8 mouse cellular contexts compared by ENCODE assay signal in genomic region chr5:63811819-63812508, GRCm38 (mm10). TPM values are rescaled to one million over a fixed set of nuclear protein-coding genes. Genes with fewer than 3 reads are reported as not detected.
DNase-seq lines count a peak whose midpoint lies in the region; ATAC-seq and TF ChIP-seq lines count a peak whose summit lies in the region.

TSS of gene 0610040J01Rik (plus strand) at chr5:63812363.

- no peaks in the 10 kb centered on the region for H3K36me3 ChIP-seq in G1E (replicated peaks)
- no peaks in the 10 kb centered on the region for H3K36me3 ChIP-seq in hindbrain, embryonic 10.5 days
- no peaks in the 10 kb centered on the region for H3K36me3 ChIP-seq in lung, embryonic 14.5 days (ENCODE audit: insufficient read depth)

- H3K9me3 ChIP-seq in G1E (replicated peaks) = peaks cover 17% of the 10 kb centered on the region
- peaks cover 5% of the 10 kb centered on the region; the same call in 1 of the 2 replicates for H3K9me3 ChIP-seq in hindbrain, embryonic 10.5 days
- no peaks in the 10 kb centered on the region for H3K9me3 ChIP-seq in lung, embryonic 14.5 days (ENCODE audit: low read depth, low read length)

- peak within 1 kb of the TSS; percentile 53 for H3K9ac ChIP-seq in lung, embryonic 14.5 days

- no peaks in the 10 kb centered on the region for H3K4me1 ChIP-seq in G1E (ENCODE audit: insufficient read depth, low read depth, low read length)
- no peaks in the 10 kb centered on the region for H3K4me1 ChIP-seq in cerebellum, adult 2 months (ENCODE audit: control insufficient read depth, insufficient read depth, low read length)
- peaks cover 9% of the 10 kb centered on the region; the same call in 1 of the 2 replicates for H3K4me1 ChIP-seq in hindbrain, embryonic 10.5 days (replicated peaks)
- 0 out of 2 replicates have a peak, but pooled peaks cover 5% of the 10 kb centered on the region for H3K4me1 ChIP-seq in lung, embryonic 14.5 days (ENCODE audit: insufficient read depth)

- TF ChIP-seq CTCF in G1E (IDR thresholded peaks at IDR 0.05; ENCODE audit: low read depth, low read length) = no peak
- TF ChIP-seq CTCF in cerebellum, adult 2 months (IDR thresholded peaks at IDR 0.05; ENCODE audit: borderline replicate concordance, insufficient read depth, low read depth, low read length) = peak; percentile 43; the same call in 1 of the 2 replicates
- peak; percentile 84 for TF ChIP-seq CTCF in lung, embryonic 14.5 days (IDR thresholded peaks at IDR 0.05; ENCODE audit: low read depth)

- 3% methylated on average over 42 of the region's 42 CpGs for WGBS in cerebellum, adult 2 months
- 3% methylated on average over 42 of the region's 42 CpGs for WGBS in hindbrain, embryonic 10.5 days
- WGBS in lung, embryonic 14.5 days = 3% methylated on average over 42 of the region's 42 CpGs

- peak within 1 kb of the TSS; percentile 93 for H3K4me2 ChIP-seq in lung, embryonic 14.5 days

- no peak for TF ChIP-seq POLR2A in cerebellum, adult 2 months (IDR thresholded peaks at IDR 0.05; ENCODE audit: borderline replicate concordance, insufficient read depth, low read length)

- no peaks in the 10 kb centered on the region for H3K27me3 ChIP-seq in G1E (ENCODE audit: insufficient read depth, low read length)
- H3K27me3 ChIP-seq in cerebellum, adult 2 months (ENCODE audit: control insufficient read depth, insufficient read depth, low read length) = no peaks in the 10 kb centered on the region; the same call in 1 of the 2 replicates
- peaks cover 35% of the 10 kb centered on the region for H3K27me3 ChIP-seq in hindbrain, embryonic 10.5 days (ENCODE audit: insufficient read depth, poor library complexity, severe bottlenecking)
- peaks cover 7% of the 10 kb centered on the region; the same call in 1 of the 2 replicates for H3K27me3 ChIP-seq in lung, embryonic 14.5 days (ENCODE audit: insufficient read depth, low read length)

- no peak within 1 kb of the TSS for H3K27ac ChIP-seq in cerebellum, adult 2 months (ENCODE audit: insufficient read depth, low read length)
- peak within 1 kb of the TSS; percentile 69 for H3K27ac ChIP-seq in hindbrain, embryonic 10.5 days
- no peak within 1 kb of the TSS for H3K27ac ChIP-seq in lung, embryonic 14.5 days (ENCODE audit: low read depth)

- no peak for DNase-seq in G1E (ENCODE audit: low spot score)
- DNase-seq in cerebellum, adult 2 months = peak; percentile 29 to 36
- DNase-seq in hindbrain, embryonic 10.5 days (ENCODE audit: low spot score) = peak; percentile 73
- DNase-seq in layer of hippocampus, adult 9-10 months (ENCODE audit: low spot score) = peak; percentile 45
- DNase-seq in lung, embryonic 14.5 days = peak; percentile 93
- DNase-seq in ovary, adult 18-20 months (ENCODE audit: low spot score) = peak; percentile 7
- peak; percentile 10 for DNase-seq in thymus, postnatal 0 days (ENCODE audit: low spot score)

- H3K4me3 ChIP-seq in G1E (ENCODE audit: low read depth, low read length) = peak within 1 kb of the TSS; percentile 31; the same call in 1 of the 2 replicates
- H3K4me3 ChIP-seq in cerebellum, adult 2 months (replicated peaks; ENCODE audit: insufficient read depth, low read depth, low read length) = peak within 1 kb of the TSS; percentile 11
- H3K4me3 ChIP-seq in hindbrain, embryonic 10.5 days = peak within 1 kb of the TSS; percentile 66
- peak within 1 kb of the TSS; percentile 53 for H3K4me3 ChIP-seq in lung, embryonic 14.5 days (ENCODE audit: low read depth, low read length)

- ATAC-seq in G1E (ENCODE audit: extremely low read depth, insufficient number of reproducible peaks, low FRiP score, poor library complexity, severe bottlenecking) = no peak
- peak; percentile 85 for ATAC-seq in frontal cortex, adult (ENCODE audit: low TSS enrichment)
- ATAC-seq in lung, embryonic 14.5 days (ENCODE audit: insufficient read depth) = peak; percentile 96

RNA-seq across cellular contexts. Expression of gene 0610040J01Rik, which starts in this region (rescaled TPM):
- total RNA-seq in G1E (2014; fragmentation: Nextera tagmentation) = not detected in 2 replicates
- total RNA-seq in G1E (2017) = 0.23 TPM in 1 of 2 replicates, not detected in the other
- polyA plus RNA-seq in G1E (2012) = not detected in 2 replicates
- polyA plus RNA-seq in cerebellum, adult 2 months (2012; rRNA removed) = 8.9 and 9.2 TPM in 2 replicates
- 3.3 and 3.8 TPM in 2 replicates for polyA plus RNA-seq in hindbrain, embryonic 10.5 days (2016; fragmentation: Nextera tagmentation; extraction: Ambion mirVana)
- 15.9 and 16.7 TPM in 2 replicates for polyA plus RNA-seq in lung, embryonic 14.5 days (2014; fragmentation: Nextera tagmentation; extraction: Ambion mirVana)
- polyA plus RNA-seq in thymus, postnatal 0 days (2015; fragmentation: Nextera tagmentation; extraction: Ambion mirVana) = 0.47 and 0.69 TPM in 2 replicates

Comparison
In these comparisons a context has a peak if more than half of its experiments do, and no peak if none do; other contexts are left out.
1. Peak in DNase-seq in thymus, postnatal 0 days; RNA of the gene not detected or under 1 TPM.
2. H3K4me3 ChIP-seq: peak in every context shown above with its lines; median percentile 66 in hindbrain, embryonic 10.5 days; 53 in lung, embryonic 14.5 days; 31 in G1E; 11 in cerebellum, adult 2 months.